Mouse (Mus musculus) spleen, adult 2 months (tissue): Measurements from ENCODE around the gene Hoxd4. TPM values are rescaled to one million over a fixed set of nuclear protein-coding genes. Genes with fewer than 3 reads are reported as not detected.

Experiments used
- DNase-seq, 2 experiments: peaks; one replicate each; pipeline versions ENCODE4 v3.0.0 to v3.0.0-alpha.2; 2012 to 2021; ENCODE audit warnings: low spot score in 2 of 2, low read depth in 1 of 2
- H3K27ac ChIP-seq: fragments of 200-500 bp; 2 replicates; pipeline ENCODE4 v1.5.1; 2012; ENCODE audit warnings: low read length, inconsistent platforms; ENCODE audit not compliant: insufficient read depth
- H3K27me3 ChIP-seq: fragments of 200-500 bp; 2 replicates; pipeline ENCODE4 v1.6.1; 2012; ENCODE audit warnings: mild to moderate bottlenecking, moderate library complexity, low read length, inconsistent platforms; ENCODE audit not compliant: control insufficient read depth, insufficient read depth
- H3K36me3 ChIP-seq: fragments of 200-500 bp; 2 replicates; pipeline ENCODE4 v1.6.1; 2012; ENCODE audit warnings: mild to moderate bottlenecking, low read length, inconsistent platforms; ENCODE audit not compliant: control insufficient read depth, insufficient read depth
- H3K4me1 ChIP-seq: fragments of 200-500 bp; 2 replicates; pipeline ENCODE4 v1.6.1; 2011; ENCODE audit warnings: inconsistent platforms; ENCODE audit not compliant: control insufficient read depth, insufficient read depth, insufficient read length
- H3K4me3 ChIP-seq: fragments of 200-500 bp; 2 replicates; pipeline ENCODE4 v1.5.1; 2011; ENCODE audit warnings: mild to moderate bottlenecking, inconsistent platforms; ENCODE audit not compliant: insufficient read depth, insufficient read length; ENCODE audit errors: extremely low read depth
- CTCF ChIP-seq: fragments of 200-500 bp; IDR thresholded peaks from 2 replicates; pipeline ENCODE4 v1.5.1; 2011; ENCODE audit warnings: mild to moderate bottlenecking, inconsistent platforms; ENCODE audit not compliant: insufficient read depth, insufficient read length, insufficient replicate concordance; ENCODE audit errors: extremely low read depth
- POLR2A ChIP-seq: fragments of 200-500 bp; IDR thresholded peaks from 2 replicates; pipeline ENCODE4 v1.6.1; 2011; ENCODE audit warnings: low read depth, low read length, inconsistent platforms
- WGBS: fragments of 180-500 bp; shearing (Covaris S2); methylation state at CpG from one replicate; pipeline ENCODE4 v1.1.7; 2018; 5-methylcytosine and 5-hydroxymethylcytosine counted together
- polyA plus RNA-seq: library from polyadenylated mRNA; depleted of rRNA; stranded (reverse); fragments of >200 nt; gene quantifications from 2 replicates; pipeline ENCODE4 v1.2.3, GENCODE M21; 2012

Hoxd4 gene
- polyA plus RNA-seq, 1 experiment: 0.29 TPM

DNA sequence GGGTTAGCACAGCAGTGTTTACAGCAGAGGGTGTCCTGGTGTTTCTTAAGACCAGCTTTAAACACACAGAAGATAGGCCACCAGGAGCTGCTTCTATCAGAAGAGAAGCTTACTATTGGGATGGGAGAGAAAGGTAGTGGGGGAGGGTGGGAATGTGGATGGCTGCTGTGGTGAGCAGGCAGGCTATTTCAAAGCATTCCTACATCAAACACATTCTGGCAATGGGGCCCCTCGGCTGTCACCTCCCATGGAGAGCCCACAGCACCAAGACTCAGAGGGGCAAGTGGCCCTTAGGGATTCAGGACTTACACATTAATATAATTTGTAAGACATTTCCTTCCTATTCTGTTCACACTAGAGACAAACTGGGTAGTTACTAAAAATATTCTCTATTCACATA, 48.4 kb downstream of the Hoxd4 start:
- DNase-seq: no peak
- no peaks in the 10 kb centered on the region for H3K36me3 ChIP-seq
- WGBS: 17% methylated on average over 1 of the region's 1 CpGs
- no peak overlapping the region for H3K4me3 ChIP-seq
- H3K27ac ChIP-seq: no peak overlapping the region
- TF ChIP-seq CTCF (no peak), POLR2A (no peak)
- peaks cover 14% of the 10 kb centered on the region for H3K27me3 ChIP-seq
- H3K4me1 ChIP-seq: peaks cover 7% of the 10 kb centered on the region; the same call in 1 of the 2 replicates

DNA sequence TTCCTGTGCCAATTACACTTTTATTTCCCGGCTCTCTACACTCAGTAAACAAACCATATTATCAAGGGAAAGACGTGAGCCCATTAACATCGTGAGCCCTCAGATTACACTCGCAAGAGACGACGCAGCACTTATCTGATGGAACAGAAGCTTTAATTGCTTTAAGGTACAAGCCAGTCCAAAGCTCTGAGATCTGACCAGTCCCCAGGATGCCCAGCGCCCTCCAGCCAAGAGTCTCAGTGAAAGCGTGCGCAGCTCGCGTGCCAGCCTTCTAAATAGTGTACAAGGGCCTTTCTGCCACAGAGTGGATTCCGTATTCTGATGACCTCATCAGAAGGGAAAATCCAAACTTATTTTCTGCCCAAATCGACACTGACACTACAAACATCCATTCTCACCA, 50.2 kb downstream of the Hoxd4 start:
- H3K4me1 ChIP-seq: peaks cover 7% of the 10 kb centered on the region; the same call in 1 of the 2 replicates
- DNase-seq: no peak
- WGBS: 11% methylated on average over 13 of the region's 13 CpGs
- no peak overlapping the region for H3K27ac ChIP-seq
- no peaks in the 10 kb centered on the region for H3K36me3 ChIP-seq
- peaks cover 14% of the 10 kb centered on the region for H3K27me3 ChIP-seq
- TF ChIP-seq CTCF (no peak), POLR2A (no peak)
- no peak overlapping the region for H3K4me3 ChIP-seq

DNA sequence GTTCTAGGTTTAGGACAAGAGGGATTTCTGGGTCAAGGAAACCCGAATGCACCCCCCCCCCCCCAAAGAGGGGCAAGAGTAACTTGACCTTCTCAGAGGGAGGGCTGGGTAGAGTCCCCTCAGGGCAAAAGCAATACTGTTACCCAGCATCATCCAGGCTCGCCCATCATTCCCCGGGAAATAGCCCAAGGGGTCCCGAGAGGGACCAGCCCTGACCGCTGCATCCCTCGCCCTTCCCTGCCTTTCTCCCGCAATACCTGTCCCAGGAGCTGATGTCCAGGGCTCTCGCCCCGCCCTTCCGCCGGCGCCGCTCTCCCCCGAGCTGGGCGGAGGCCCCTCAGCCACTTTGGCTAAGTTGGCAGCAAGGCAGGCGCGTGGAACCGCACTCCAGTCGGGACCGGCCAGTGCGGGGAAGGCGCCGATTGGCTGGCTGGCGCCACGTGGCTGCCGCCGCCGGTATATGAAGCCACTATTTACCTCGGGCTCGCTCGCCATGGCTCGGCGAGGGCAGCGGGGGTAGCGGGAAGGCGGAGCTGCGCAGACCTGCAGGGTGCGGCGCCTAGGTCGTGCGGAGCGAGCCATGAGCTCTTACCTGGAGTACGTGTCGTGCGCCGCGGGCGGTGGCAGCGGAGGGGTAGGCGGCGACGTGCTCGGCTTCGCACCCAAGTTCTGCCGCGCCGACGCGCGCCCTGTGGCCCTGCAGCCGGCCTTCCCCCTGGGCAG, 51.0 kb downstream of the Hoxd4 start, which contains the start of gene Hoxd1:
TSS of gene Hoxd1 (plus strand) at position 459 of the 723 bp plus-strand sequence.
- DNase-seq: no peak
- no peak for TF ChIP-seq POLR2A
- TF ChIP-seq CTCF: no peak
- Histone ChIP-seq H3K27me3 (peaks cover 14% of the 10 kb centered on the region), H3K4me3 (no peak within 1 kb of the TSS), H3K4me1 (peaks cover 7% of the 10 kb centered on the region; the same call in 1 of the 2 replicates), H3K27ac (no peak within 1 kb of the TSS), H3K36me3 (no peaks in the 10 kb centered on the region)
- WGBS: 6% methylated on average over 56 of the region's 61 CpGs

DNA sequence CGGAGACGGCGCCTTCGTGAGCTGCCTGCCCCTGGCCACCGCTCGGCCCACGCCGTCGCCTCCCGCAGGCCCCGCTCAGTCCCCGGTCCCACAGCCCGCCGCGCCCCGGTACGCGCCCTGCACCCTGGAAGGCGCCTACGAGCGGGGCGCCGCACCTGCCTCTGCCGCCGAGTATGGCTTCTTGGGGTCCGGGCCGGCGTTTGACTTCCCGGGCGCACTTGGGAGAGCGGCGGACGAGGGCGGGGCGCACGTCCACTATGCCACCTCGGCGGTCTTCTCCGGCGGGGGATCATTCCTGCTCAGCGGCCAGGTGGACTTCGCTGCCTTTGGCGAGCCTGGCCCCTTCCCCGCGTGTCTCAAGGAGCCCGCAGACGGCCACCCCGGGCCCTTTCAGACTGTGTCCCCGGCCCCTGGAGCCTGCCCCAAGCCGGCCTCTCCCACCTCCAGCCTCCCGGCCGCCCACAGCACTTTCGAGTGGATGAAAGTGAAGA, 51.6 kb downstream of the Hoxd4 start:
- Histone ChIP-seq H3K36me3 (no peaks in the 10 kb centered on the region), H3K27ac (no peak overlapping the region), H3K4me3 (no peak overlapping the region), H3K27me3 (peaks cover 14% of the 10 kb centered on the region), H3K4me1 (peaks cover 7% of the 10 kb centered on the region; the same call in 1 of the 2 replicates)
- TF ChIP-seq POLR2A (no peak), CTCF (no peak)
- 6% methylated on average over 46 of the region's 53 CpGs for WGBS
- no peak for DNase-seq

DNA sequence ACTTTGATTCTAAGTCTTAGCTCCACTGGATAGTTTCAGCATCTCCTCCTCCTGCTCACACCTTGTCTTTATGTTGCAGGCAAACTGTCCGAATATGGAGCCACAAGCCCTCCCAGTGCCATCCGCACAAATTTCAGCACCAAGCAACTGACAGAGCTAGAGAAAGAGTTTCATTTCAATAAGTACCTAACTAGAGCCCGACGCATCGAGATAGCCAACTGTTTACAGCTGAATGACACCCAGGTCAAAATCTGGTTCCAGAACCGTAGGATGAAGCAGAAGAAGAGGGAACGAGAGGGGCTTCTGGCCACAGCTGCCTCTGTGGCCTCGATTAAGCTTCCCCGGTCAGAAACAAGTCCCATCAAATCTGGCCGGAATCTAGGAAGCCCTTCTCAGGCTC, 52.2 kb downstream of the Hoxd4 start:
- H3K4me3 ChIP-seq: no peak overlapping the region
- H3K4me1 ChIP-seq: peaks cover 7% of the 10 kb centered on the region; the same call in 1 of the 2 replicates
- H3K27ac ChIP-seq: no peak overlapping the region
- whole genome bisulfite sequencing: 55% methylated on average over 10 of the region's 10 CpGs
- DNase-seq: no peak
- H3K27me3 ChIP-seq: peaks cover 12% of the 10 kb centered on the region
- no peaks in the 10 kb centered on the region for H3K36me3 ChIP-seq
- TF ChIP-seq POLR2A (no peak), CTCF (no peak)

DNA sequence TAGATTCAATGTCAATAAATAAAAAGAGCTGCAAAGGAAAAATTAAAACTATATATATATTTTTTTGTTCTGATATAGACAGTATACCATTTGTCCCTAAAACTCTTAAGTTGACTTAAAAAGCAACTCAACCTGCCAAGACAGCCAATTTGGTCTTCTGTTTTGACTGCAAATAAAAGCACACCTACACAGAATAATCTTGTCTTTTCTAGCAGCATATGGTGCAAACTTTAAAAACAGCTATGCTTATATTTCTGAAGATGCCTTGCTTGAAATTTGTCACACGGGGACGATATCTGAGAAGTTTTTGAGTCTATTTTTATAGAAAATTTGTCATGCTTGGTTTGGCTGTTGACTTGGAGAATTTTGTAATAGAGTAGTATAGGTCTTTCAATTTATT, 62.6 kb downstream of the Hoxd4 start:
- TF ChIP-seq CTCF: no peak
- TF ChIP-seq POLR2A: no peak
- DNase-seq: no peak
- no peak overlapping the region for H3K4me3 ChIP-seq
- H3K4me1 ChIP-seq: no peaks in the 10 kb centered on the region
- 88% methylated on average over 2 of the region's 2 CpGs for WGBS
- H3K36me3 ChIP-seq: no peaks in the 10 kb centered on the region
- no peaks in the 10 kb centered on the region for H3K27me3 ChIP-seq
- H3K27ac ChIP-seq: no peak overlapping the region
